ENCODE assay signal across 8 mouse cellular contexts in the genomic region with DNA sequence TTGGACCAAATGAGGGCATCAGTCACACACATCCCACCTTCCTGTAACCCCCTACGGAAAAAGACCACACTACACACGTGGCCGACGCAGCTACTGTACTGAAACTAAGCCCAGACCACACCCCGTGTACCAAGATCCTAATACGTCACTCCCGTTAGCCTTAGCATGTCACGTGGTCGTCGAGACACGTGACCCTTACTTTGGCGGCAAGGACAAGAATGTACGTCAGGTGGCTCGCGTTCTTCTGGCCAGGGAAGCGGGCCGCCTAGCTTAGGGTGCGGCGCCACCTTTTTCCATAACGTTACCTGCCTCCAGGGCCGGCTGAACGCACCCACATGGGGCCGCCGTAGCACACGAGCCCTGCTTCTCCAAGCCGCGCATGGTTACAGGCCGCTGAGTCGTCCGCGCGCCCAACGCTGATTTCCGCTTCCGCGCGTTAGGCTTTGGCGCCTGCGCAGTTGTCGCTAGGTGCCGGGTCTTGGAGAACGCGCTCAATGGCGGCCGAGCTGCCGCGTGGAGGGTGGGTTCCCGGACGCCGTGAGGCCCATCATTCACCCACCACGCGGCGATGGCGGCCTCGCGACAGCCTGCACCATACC. TPM values are rescaled to one million over a fixed set of nuclear protein-coding genes. Genes with fewer than 3 reads are reported as not detected.
DNase-seq lines count a peak whose midpoint lies in the region; ATAC-seq and TF ChIP-seq lines count a peak whose summit lies in the region.

Gene Trmo, minus strand, starts transcription at position 425 of the 599 bp plus-strand sequence.

- H3K27me3 ChIP-seq in C2C12 (ENCODE audit: control insufficient read depth, insufficient read depth, insufficient read length) (no peaks in the 10 kb centered on the region), myocyte (ENCODE audit: control insufficient read depth, insufficient read depth, insufficient read length) (no peaks in the 10 kb centered on the region)
- no peaks in the 10 kb centered on the region for H3K27me3 ChIP-seq in erythroblast, embryonic 14.5 days (ENCODE audit: control insufficient read depth)
- no peaks in the 10 kb centered on the region for H3K27me3 ChIP-seq in heart, embryonic 11.5 days (ENCODE audit: control insufficient read depth, insufficient read depth, low read length)
- H3K27me3 ChIP-seq in kidney, embryonic 16.5 days (ENCODE audit: insufficient read depth, low read length): no peaks in the 10 kb centered on the region
- no peaks in the 10 kb centered on the region for H3K27me3 ChIP-seq in liver, adult 2 months (ENCODE audit: control insufficient read depth, insufficient read depth, low read length)
- no peaks in the 10 kb centered on the region for H3K27me3 ChIP-seq in splenic B cell, adult 2 months (ENCODE audit: control insufficient read depth, insufficient read depth, low read length, poor library complexity, severe bottlenecking)

- ATAC-seq in heart, embryonic 11.5 days (replicated peaks; ENCODE audit: insufficient number of reproducible peaks, low FRiP score, low TSS enrichment): peak; percentile 91
- ATAC-seq in kidney, embryonic 16.5 days (ENCODE audit: low FRiP score, low TSS enrichment): peak; percentile 96

- H3ac ChIP-seq in C2C12 (ENCODE audit: control insufficient read depth, insufficient read length, low read depth): peak within 1 kb of the TSS; percentile 83
- H3ac ChIP-seq in myocyte (ENCODE audit: control insufficient read depth, insufficient read length): peak within 1 kb of the TSS; percentile 69

- H3K27ac ChIP-seq in heart, embryonic 11.5 days (ENCODE audit: low read depth, low read length): peak within 1 kb of the TSS; percentile 88
- peak within 1 kb of the TSS; percentile 95 for H3K27ac ChIP-seq in kidney, embryonic 16.5 days (ENCODE audit: low read length)
- H3K27ac ChIP-seq in liver, adult 2 months (replicated peaks; ENCODE audit: insufficient read depth, low read depth, low read length): peak within 1 kb of the TSS; percentile 87

- no peaks in the 10 kb centered on the region for H3K9me3 ChIP-seq in erythroblast, embryonic 14.5 days (ENCODE audit: control insufficient read depth, low read length)
- no peaks in the 10 kb centered on the region for H3K9me3 ChIP-seq in heart, embryonic 11.5 days (replicated peaks; ENCODE audit: control insufficient read depth, low read length)
- no peaks in the 10 kb centered on the region for H3K9me3 ChIP-seq in kidney, embryonic 16.5 days (ENCODE audit: low read length)

- H3K4me1 ChIP-seq in erythroblast, embryonic 14.5 days (ENCODE audit: control insufficient read depth): peaks cover 60% of the 10 kb centered on the region
- no peaks in the 10 kb centered on the region for H3K4me1 ChIP-seq in heart, embryonic 11.5 days (ENCODE audit: control insufficient read depth, insufficient read depth, low read length)
- H3K4me1 ChIP-seq in kidney, embryonic 16.5 days (ENCODE audit: insufficient read depth, low read length): 0 out of 2 replicates have a peak, but pooled peaks cover 3% of the 10 kb centered on the region
- H3K4me1 ChIP-seq in liver, adult 2 months (ENCODE audit: control insufficient read depth, insufficient read depth, low read length): peaks cover 2% of the 10 kb centered on the region

- H3K9ac ChIP-seq in heart, embryonic 11.5 days (ENCODE audit: low read depth, low read length): peak within 1 kb of the TSS; percentile 94
- H3K9ac ChIP-seq in kidney, embryonic 16.5 days (replicated peaks; ENCODE audit: low read length): peak within 1 kb of the TSS; percentile 96
- peak within 1 kb of the TSS; percentile 88 for H3K9ac ChIP-seq in liver, adult 2 months (ENCODE audit: low read depth, low read length)

- H3K79me2 ChIP-seq in C2C12 (ENCODE audit: control insufficient read depth, insufficient read depth) (no peaks in the 10 kb centered on the region), myocyte (ENCODE audit: control insufficient read depth, insufficient read depth) (no peaks in the 10 kb centered on the region)
- no peaks in the 10 kb centered on the region for H3K79me2 ChIP-seq in liver, adult 2 months (ENCODE audit: control insufficient read depth, insufficient read depth, low read length)

- DNase-seq in brain, embryonic 14.5 days (ENCODE audit: low read depth): peak; percentile 99
- peak; percentile 94 for DNase-seq in liver, adult 2 months (ENCODE audit: extremely low read depth, low read depth, low spot score)
- DNase-seq in splenic B cell, adult 2 months (ENCODE audit: low read depth, low spot score): peak; percentile 98

- no peak for TF ChIP-seq CTCF in C2C12 (IDR thresholded peaks at IDR 0.05; ENCODE audit: control insufficient read depth, insufficient read depth, insufficient read length)
- no peak for TF ChIP-seq CTCF in brain, embryonic 14.5 days (IDR thresholded peaks at IDR 0.05; ENCODE audit: borderline replicate concordance, extremely low read depth, insufficient read depth, insufficient read length)
- TF ChIP-seq CTCF in liver, adult 2 months (IDR thresholded peaks at IDR 0.05; ENCODE audit: low read depth, low read length): no peak

- no peaks in the 10 kb centered on the region for H3K36me3 ChIP-seq in C2C12 (ENCODE audit: control insufficient read depth, insufficient read depth)
- H3K36me3 ChIP-seq in erythroblast, embryonic 14.5 days (ENCODE audit: control insufficient read depth): peaks cover 97% of the 10 kb centered on the region
- peaks cover 5% of the 10 kb centered on the region; the same call in 1 of the 2 replicates for H3K36me3 ChIP-seq in heart, embryonic 11.5 days (ENCODE audit: control insufficient read depth, insufficient read depth, low read length)
- 0 out of 2 replicates have a peak, but pooled peaks cover 9% of the 10 kb centered on the region for H3K36me3 ChIP-seq in kidney, embryonic 16.5 days (ENCODE audit: insufficient read depth, low read length)
- peaks cover 11% of the 10 kb centered on the region for H3K36me3 ChIP-seq in liver, adult 2 months (ENCODE audit: control insufficient read depth, insufficient read depth, low read length)
- no peaks in the 10 kb centered on the region for H3K36me3 ChIP-seq in myocyte (ENCODE audit: control insufficient read depth, insufficient read depth)
- H3K36me3 ChIP-seq in splenic B cell, adult 2 months (ENCODE audit: control insufficient read depth, insufficient read depth, low read length, poor library complexity, severe bottlenecking): 0 out of 2 replicates have a peak, but pooled peaks cover 4% of the 10 kb centered on the region

- peak within 1 kb of the TSS; percentile 68 for H3K4me2 ChIP-seq in heart, embryonic 11.5 days
- peak within 1 kb of the TSS; percentile 58 for H3K4me2 ChIP-seq in kidney, embryonic 16.5 days (replicated peaks; ENCODE audit: low read depth, low read length)
- H3K4me2 ChIP-seq in myocyte (ENCODE audit: low read depth): peak within 1 kb of the TSS; percentile 92

- peak; percentile 96 for TF ChIP-seq POLR2A in brain, embryonic 14.5 days (IDR thresholded peaks at IDR 0.05; ENCODE audit: borderline replicate concordance, extremely low read depth, insufficient read depth, insufficient read length, poor library complexity, severe bottlenecking)
- peak; percentile 93 for TF ChIP-seq POLR2A in liver, adult 2 months (IDR thresholded peaks at IDR 0.05; ENCODE audit: extremely low read depth, insufficient read depth, low read length)
- peak; percentile 88 for TF ChIP-seq POLR2A in myocyte (IDR thresholded peaks at IDR 0.05; ENCODE audit: insufficient read length, low read depth)

- H3K4me3 ChIP-seq in C2C12 (ENCODE audit: insufficient read depth, poor library complexity, severe bottlenecking) (peak within 1 kb of the TSS; percentile 59), myocyte (peak within 1 kb of the TSS; percentile 73)
- H3K4me3 ChIP-seq in erythroblast, embryonic 14.5 days (replicated peaks): peak within 1 kb of the TSS; percentile 69
- peak within 1 kb of the TSS; percentile 71 for H3K4me3 ChIP-seq in heart, embryonic 11.5 days (ENCODE audit: low read depth, low read length)
- peak within 1 kb of the TSS; percentile 77 for H3K4me3 ChIP-seq in kidney, embryonic 16.5 days (ENCODE audit: low read length)
- H3K4me3 ChIP-seq in liver, adult 2 months (ENCODE audit: insufficient read depth, low read depth, low read length): peak within 1 kb of the TSS; percentile 81

- under 1% methylated on average over 56 of the region's 56 CpGs for WGBS in heart, embryonic 11.5 days (ENCODE audit: insufficient replicate concordance)
- under 1% methylated on average over 56 of the region's 56 CpGs for WGBS in kidney, embryonic 16.5 days
- under 1% methylated on average over 56 of the region's 56 CpGs for WGBS in liver, adult 2 months

- H3K79me3 ChIP-seq in C2C12 (ENCODE audit: low read depth): no peaks in the 10 kb centered on the region

TF ChIP-seq in C2C12, 6 proteins besides CTCF, POLR2A, EP300 and RAD21:
- TF ChIP-seq CEBPB (IDR thresholded peaks at IDR 0.05; ENCODE audit: low read depth) (no peak), MAX (IDR thresholded peaks at IDR 0.05) (peak; percentile 94), USF1 (IDR thresholded peaks at IDR 0.05; ENCODE audit: low read depth) (peak; percentile 96)

TF ChIP-seq in myocyte, 11 proteins besides CTCF, POLR2A, EP300 and RAD21 (continues in another document):
- TF ChIP-seq USF1 (IDR thresholded peaks at IDR 0.05; ENCODE audit: low read depth) (peak; percentile 96), TCF12 (IDR thresholded peaks at IDR 0.05; ENCODE audit: insufficient read depth, poor library complexity, severe bottlenecking) (no peak), SRF (IDR thresholded peaks at IDR 0.05; ENCODE audit: control insufficient read depth, insufficient read length, low read depth) (peak; percentile 48), MYOD1 (IDR thresholded peaks at IDR 0.05; ENCODE audit: control insufficient read depth in 1 of 3, insufficient read length in 2 of 3, low read depth in 2 of 3) (peak in 2 of 3 experiments; percentile 7 to 30), MYOG (IDR thresholded peaks at IDR 0.05; ENCODE audit: control insufficient read depth in 1 of 3, insufficient read depth in 1 of 3, insufficient read length in 2 of 3, low read depth in 2 of 3) (peak in 2 of 3 experiments; percentile 33 to 58), MAX (IDR thresholded peaks at IDR 0.05; ENCODE audit: low read depth) (no peak), E2F4 (IDR thresholded peaks at IDR 0.05; ENCODE audit: insufficient read depth) (peak; percentile 71), CEBPB (IDR thresholded peaks at IDR 0.05; ENCODE audit: insufficient read depth, poor library complexity, severe bottlenecking) (no peak), POLR2AphosphoS2 (IDR thresholded peaks at IDR 0.05; ENCODE audit: insufficient read length, low read depth) (peak; percentile 93), TCF3 (IDR thresholded peaks at IDR 0.05; ENCODE audit: insufficient read length, low read depth) (no peak)

RNA-seq across cellular contexts. Expression of gene Trmo, which starts in this region (rescaled TPM):
- polyA plus RNA-seq in C2C12 (2012; fragmentation: generic; extraction: Trizol) (2.2 TPM), myocyte (2012; fragmentation: generic; extraction: Trizol) (3.1 TPM)
- 8.1 and 9.8 TPM in 2 replicates for polyA plus RNA-seq in brain, embryonic 14.5 days (2012; rRNA removed)
- 1.7 and 2.3 TPM in 2 replicates for polyA plus RNA-seq in erythroblast, embryonic 14.5 days (2012)
- polyA plus RNA-seq in heart, embryonic 11.5 days (2014; fragmentation: Nextera tagmentation; extraction: Ambion mirVana): 8.4 and 11.5 TPM in 2 replicates
- 11.8 and 12.3 TPM in 2 replicates for polyA plus RNA-seq in kidney, embryonic 16.5 days (2015; fragmentation: Nextera tagmentation; extraction: Ambion mirVana)
- 4.0 and 4.6 TPM in 2 replicates for total RNA-seq in liver, adult 2 months (2014; rRNA removed)
- 3.3 and 4.5 TPM in 2 replicates for polyA plus RNA-seq in liver, adult 2 months (2012; rRNA removed)

Comparison
In these comparisons a context has a peak if more than half of its experiments do, and no peak if none do; other contexts are left out.
1. Peak in every context shown above with its lines: DNase-seq, ATAC-seq, H3K4me3 ChIP-seq and H3K27ac ChIP-seq.